25 mouse cellular contexts compared by ENCODE assay signal in the genomic region with DNA sequence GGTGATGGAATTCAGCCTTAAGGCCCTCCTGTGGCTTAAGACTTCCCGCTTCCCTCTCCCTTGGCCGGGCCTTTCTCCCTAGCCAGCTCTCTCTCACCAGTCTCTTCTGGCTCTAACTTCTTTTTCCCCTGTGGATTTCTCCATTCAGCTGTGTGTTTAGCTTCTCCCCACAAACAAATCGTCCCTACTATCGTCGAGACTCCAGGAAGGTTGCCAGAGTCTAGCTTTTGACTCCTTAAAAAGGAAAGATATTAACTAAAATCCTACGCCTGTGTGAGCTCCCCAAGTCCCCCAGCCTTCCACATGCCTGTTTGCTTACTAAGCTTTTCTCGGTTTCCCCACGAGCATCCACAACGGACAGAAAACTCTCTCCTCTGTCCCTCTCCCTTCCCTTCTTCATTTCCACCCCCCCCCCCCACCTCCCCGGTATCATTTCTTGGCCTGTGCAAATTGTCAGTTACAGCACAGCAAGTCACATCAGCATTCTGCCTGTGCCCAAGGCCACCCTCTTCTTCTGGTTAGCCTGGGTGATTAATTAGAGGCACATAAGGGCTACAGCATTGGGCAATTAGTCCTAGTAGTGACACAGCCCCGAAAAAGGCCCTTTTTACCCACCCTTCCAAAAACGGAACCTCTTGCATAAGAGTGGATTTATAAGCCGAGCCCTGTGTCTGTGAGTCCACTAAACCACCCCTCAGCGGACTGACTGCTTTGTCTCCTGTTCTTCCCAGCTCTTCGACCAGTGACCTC.
DNase-seq lines count a peak whose midpoint lies in the region; ATAC-seq and TF ChIP-seq lines count a peak whose summit lies in the region.
"Had no signal": no experiment of that assay in that cellular context is flagged by ENCODE, and none has a peak within 500 bp of the region (broad histone marks: within the 10 kb centered on the region; RNA-seq: fewer than 3 reads in every experiment).

No protein-coding gene starts in this region.

- H3K4me1 ChIP-seq in intestine, embryonic 16.5 days (ENCODE audit: control insufficient read depth, insufficient read depth, low read length): no peaks in the 10 kb centered on the region
- no peaks in the 10 kb centered on the region for H3K4me1 ChIP-seq in intestine, embryonic 15.5 days (replicated peaks)
- H3K4me1 ChIP-seq in intestine, postnatal 0 days (replicated peaks; ENCODE audit: control insufficient read depth, insufficient read depth, low read length): no peaks in the 10 kb centered on the region
- no peaks in the 10 kb centered on the region for H3K4me1 ChIP-seq in stomach, postnatal 0 days (replicated peaks; ENCODE audit: control insufficient read depth, insufficient read depth)
- H3K4me1 ChIP-seq: hindbrain, embryonic 10.5 days; liver, embryonic 15.5 days; megakaryocyte, embryonic 14.5 days had no signal

- TF ChIP-seq CTCF in gastrocnemius, adult 2 months (IDR thresholded peaks at IDR 0.05): no peak
- TF ChIP-seq CTCF in intestine, postnatal 0 days (IDR thresholded peaks at IDR 0.05; ENCODE audit: low read depth): no peak
- TF ChIP-seq CTCF in stomach, postnatal 0 days (IDR thresholded peaks at IDR 0.05; ENCODE audit: low read depth): no peak

- H3K27me3 ChIP-seq in intestine, embryonic 16.5 days (replicated peaks; ENCODE audit: control insufficient read depth, insufficient read depth, low read length): no peaks in the 10 kb centered on the region
- no peaks in the 10 kb centered on the region for H3K27me3 ChIP-seq in intestine, embryonic 15.5 days (replicated peaks)
- H3K27me3 ChIP-seq in intestine, postnatal 0 days (replicated peaks; ENCODE audit: control insufficient read depth, insufficient read depth, low read length): no peaks in the 10 kb centered on the region
- no peaks in the 10 kb centered on the region for H3K27me3 ChIP-seq in stomach, postnatal 0 days (ENCODE audit: control insufficient read depth, insufficient read depth, low read length)
- H3K27me3 ChIP-seq: CH12.LX; liver, embryonic 15.5 days; midbrain, embryonic 13.5 days had no signal

- H3K36me3 ChIP-seq in intestine, embryonic 16.5 days (ENCODE audit: control insufficient read depth, insufficient read depth, low read length): peaks cover 38% of the 10 kb centered on the region
- H3K36me3 ChIP-seq in intestine, embryonic 15.5 days: peaks cover 35% of the 10 kb centered on the region
- H3K36me3 ChIP-seq in intestine, postnatal 0 days (ENCODE audit: control insufficient read depth, insufficient read depth): peaks cover 66% of the 10 kb centered on the region
- peaks cover 32% of the 10 kb centered on the region for H3K36me3 ChIP-seq in stomach, postnatal 0 days (ENCODE audit: control insufficient read depth, insufficient read depth, low read length)

- H3K9me3 ChIP-seq in intestine, embryonic 16.5 days (ENCODE audit: control insufficient read depth, low read length): peaks cover 30% of the 10 kb centered on the region
- H3K9me3 ChIP-seq in intestine, embryonic 15.5 days: peaks cover 20% of the 10 kb centered on the region
- H3K9me3 ChIP-seq in intestine, postnatal 0 days (ENCODE audit: control insufficient read depth): peaks cover 17% of the 10 kb centered on the region; the same call in 1 of the 2 replicates
- peaks cover 15% of the 10 kb centered on the region for H3K9me3 ChIP-seq in stomach, postnatal 0 days (ENCODE audit: control insufficient read depth, low read length)

- no peak overlapping the region for H3K4me2 ChIP-seq in intestine, embryonic 16.5 days (ENCODE audit: low read depth, low read length)
- H3K4me2 ChIP-seq in intestine, embryonic 15.5 days (replicated peaks): no peak overlapping the region
- no peak overlapping the region for H3K4me2 ChIP-seq in intestine, postnatal 0 days (replicated peaks; ENCODE audit: low read depth)
- no peak overlapping the region for H3K4me2 ChIP-seq in stomach, postnatal 0 days (replicated peaks; ENCODE audit: low read depth)
- H3K4me2 ChIP-seq: liver, embryonic 15.5 days; midbrain, embryonic 13.5 days had no signal

- TF ChIP-seq EP300 in stomach, postnatal 0 days (optimal IDR thresholded peaks at IDR 0.05): no peak

- H3K27ac ChIP-seq in gastrocnemius, adult 2 months: peak overlapping the region; percentile 20; the same call in 1 of the 2 replicates
- H3K27ac ChIP-seq in intestine, embryonic 16.5 days (ENCODE audit: low read length): peak overlapping the region; percentile 34; the same call in 1 of the 2 replicates
- no peak overlapping the region for H3K27ac ChIP-seq in intestine, embryonic 15.5 days
- H3K27ac ChIP-seq in intestine, postnatal 0 days (ENCODE audit: low read depth, low read length): peak overlapping the region; percentile 54; the same call in 1 of the 2 replicates
- peak overlapping the region; percentile 84 for H3K27ac ChIP-seq in stomach, postnatal 0 days (replicated peaks)
- H3K27ac ChIP-seq: forebrain, embryonic 10.5 days; hindbrain, embryonic 10.5 days; hindbrain, postnatal 0 days; limb, embryonic 10.5 days; liver, embryonic 15.5 days; midbrain, embryonic 13.5 days had no signal

- WGBS in intestine, embryonic 16.5 days: 78% methylated on average over 15 of the region's 15 CpGs
- WGBS in intestine, embryonic 15.5 days: 80% methylated on average over 15 of the region's 15 CpGs
- WGBS in intestine, postnatal 0 days: 81% methylated on average over 15 of the region's 15 CpGs
- WGBS in stomach, postnatal 0 days: 56% methylated on average over 15 of the region's 15 CpGs

- intact Hi-C loops in gastrocnemius, adult 2 months (cut with DNase I): no loop called here
- intact Hi-C loops in gastrocnemius, postnatal 14 days (cut with DNase I; ENCODE audit: low total_unique reads): no loop called here

- ATAC-seq in intestine, embryonic 16.5 days: no peak
- no peak for ATAC-seq in intestine, embryonic 15.5 days
- ATAC-seq in intestine, postnatal 0 days: no peak
- peak; percentile 28; the same call in 1 of the 2 replicates for ATAC-seq in stomach, postnatal 0 days (ENCODE audit: low FRiP score, low TSS enrichment)
- ATAC-seq: forebrain, postnatal 0 days; midbrain, embryonic 13.5 days had no signal

- H3K9ac ChIP-seq in intestine, embryonic 16.5 days (ENCODE audit: low read depth, low read length): no peak overlapping the region
- H3K9ac ChIP-seq in intestine, embryonic 15.5 days: no peak overlapping the region
- no peak overlapping the region for H3K9ac ChIP-seq in intestine, postnatal 0 days (ENCODE audit: low read depth, low read length)
- no peak overlapping the region for H3K9ac ChIP-seq in stomach, postnatal 0 days (ENCODE audit: low read length)
- H3K9ac ChIP-seq: forebrain, postnatal 0 days; liver, embryonic 15.5 days; midbrain, embryonic 13.5 days had no signal

- no peak for DNase-seq in gastrocnemius, adult 2 months
- no peak for DNase-seq in gastrocnemius, postnatal 14 days
- DNase-seq in stomach, postnatal 0 days (ENCODE audit: low spot score): no peak
- DNase-seq in kidney, adult 11 months: no peak
- DNase-seq: B cell, adult 2 months; cerebellum, adult 18-20 months; cerebellum, postnatal 14 days; forebrain, postnatal 0 days; gastrocnemius, postnatal 36 days; kidney, adult 2 months; kidney, postnatal 10 days; liver; lung, postnatal 36 days; thymus, postnatal 14 days had no signal

- H3K4me3 ChIP-seq in gastrocnemius, adult 2 months: no peak overlapping the region
- no peak overlapping the region for H3K4me3 ChIP-seq in intestine, embryonic 16.5 days (ENCODE audit: low read length)
- no peak overlapping the region for H3K4me3 ChIP-seq in intestine, embryonic 15.5 days (replicated peaks)
- H3K4me3 ChIP-seq in intestine, postnatal 0 days (ENCODE audit: low read depth, low read length): no peak overlapping the region
- no peak overlapping the region for H3K4me3 ChIP-seq in stomach, postnatal 0 days (ENCODE audit: low read depth, low read length)
- H3K4me3 ChIP-seq: forebrain, embryonic 10.5 days; hindbrain, embryonic 10.5 days; limb, embryonic 10.5 days; liver, embryonic 15.5 days; megakaryocyte, embryonic 14.5 days; midbrain, embryonic 13.5 days had no signal
